Mouse (Mus musculus) kidney, adult 2 months (tissue): Measurements from ENCODE around the gene Gpr83.

Experiments used
- CTCF ChIP-seq: fragments of 200-500 bp; conservative IDR thresholded peaks from 2 replicates; pipeline ENCODE4 v1.5.1; 2011; ENCODE audit warnings: low read depth, mild to moderate bottlenecking, control low read depth, low read length, moderate library complexity, mixed read lengths; ENCODE audit not compliant: insufficient read depth, insufficient read length
- POLR2A ChIP-seq: fragments of 200-500 bp; IDR thresholded peaks from one replicate; pipeline ENCODE4 v1.6.1; 2011; ENCODE audit warnings: low read depth, low read length, control low read depth

- TF ChIP-seq CTCF (no peak), POLR2A (no peak)
Observed at GRCm38 (mm10) chr9:14901757-14902156, 41.7 kb downstream of the Gpr83 start.
